Mouse (Mus musculus): ENCODE results near the gene Gm5155. TPM values are rescaled to one million over a fixed set of nuclear protein-coding genes. Genes with fewer than 3 reads are reported as not detected.
"Not testable (repeated sequence)": the region's sequence is repeated elsewhere in the genome, so short reads cannot be mapped to it uniquely, and the experiment has no call there.

Gm5155 gene
- not detected for total RNA-seq (2021)
- long read RNA-seq, experiment 1: 0 reads
- long read RNA-seq, experiment 2: 0 reads

- intact Hi-C loops (cut with DNase I): no loop called here
- no peak for DNase-seq (ENCODE audit: low spot score in 2 of 2)
These were observed at the start of gene Gm5155 for GRCm38 (mm10) chr7:17871467-17871866. TSS of gene Gm5155 (plus strand) at chr7:17871767.

GRCm38 (mm10) chr7:17870776-17871175, 791 bp upstream of the Gm5155 start:
- DNase-seq (ENCODE audit: low spot score in 2 of 2): no peak
- intact Hi-C loops (cut with DNase I): no loop called here

GRCm38 (mm10) chr7:17895341-17895740, 23.8 kb downstream of the Gm5155 start:
- DNase-seq (ENCODE audit: low spot score in 2 of 2); intact Hi-C loops (cut with DNase I): not testable (repeated sequence)

- DNase-seq (ENCODE audit: low spot score in 2 of 2): no peak
- intact Hi-C loops (cut with DNase I): no loop called here
These were observed 31.8 kb downstream of the Gm5155 start for GRCm38 (mm10) chr7:17903146-17903915.

Other genes starting within 250 kb of the Gm5155 start
- gene Ceacam5, start 158.5 kb upstream of the Gm5155 start, total RNA-seq (2021): not detected
- not detected for gene Ceacam14, start 59.1 kb upstream of the Gm5155 start, total RNA-seq (2021)
- gene Ceacam11, start 100.4 kb downstream of the Gm5155 start, total RNA-seq (2021): not detected
- gene Ceacam13, start 138.1 kb downstream of the Gm5155 start, total RNA-seq (2021): not detected
- not detected for gene Ceacam12, start 194.2 kb downstream of the Gm5155 start, total RNA-seq (2021)